In the genomic region with DNA sequence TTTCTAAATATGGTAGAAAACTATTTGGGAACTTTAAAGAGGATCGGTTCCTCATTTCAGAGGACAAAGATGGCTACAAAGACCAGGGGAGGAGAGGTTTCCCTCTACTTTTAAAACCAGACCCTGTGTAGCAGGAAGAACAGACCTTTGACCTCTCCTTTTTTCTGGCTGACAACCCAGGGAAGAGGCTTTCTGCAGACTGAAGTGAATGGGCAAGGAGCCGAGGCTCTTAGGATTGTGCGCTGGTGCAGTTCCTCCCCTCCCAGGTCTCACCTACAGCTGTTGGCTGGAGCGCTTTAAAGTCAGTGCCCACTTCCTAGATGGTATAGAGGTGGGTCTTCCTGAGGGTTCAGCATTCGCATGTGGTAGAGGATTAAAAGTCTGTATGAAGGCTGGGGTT, we compare ENCODE assay signal across 14 mouse cellular contexts. TPM values are rescaled to one million over a fixed set of nuclear protein-coding genes. Genes with fewer than 3 reads are reported as not detected.
DNase-seq lines count a peak whose midpoint lies in the region; ATAC-seq and TF ChIP-seq lines count a peak whose summit lies in the region.
"Had no signal": no experiment of that assay in that cellular context is flagged by ENCODE, and none has a peak within 500 bp of the region (broad histone marks: within the 10 kb centered on the region; RNA-seq: fewer than 3 reads in every experiment).

No protein-coding gene starts in this region.

- peaks cover 74% of the 10 kb centered on the region for H3K27me3 ChIP-seq in hindbrain, embryonic 13.5 days
- H3K27me3 ChIP-seq in hindbrain, embryonic 16.5 days (replicated peaks; ENCODE audit: control insufficient read depth, insufficient read depth, low read length) = peaks cover 26% of the 10 kb centered on the region
- peaks cover 86% of the 10 kb centered on the region for H3K27me3 ChIP-seq in midbrain, embryonic 10.5 days (ENCODE audit: low read depth, poor library complexity, severe bottlenecking)
- H3K27me3 ChIP-seq in midbrain, embryonic 11.5 days (ENCODE audit: control insufficient read depth, insufficient read depth, low read length) = peaks cover 54% of the 10 kb centered on the region
- H3K27me3 ChIP-seq in limb, embryonic 14.5 days (ENCODE audit: control insufficient read depth, insufficient read depth, low read length) = peaks cover 58% of the 10 kb centered on the region
- H3K27me3 ChIP-seq in neural tube, embryonic 15.5 days (replicated peaks) = peaks cover 67% of the 10 kb centered on the region

- peak overlapping the region; percentile 62; the same call in 1 of the 2 replicates for H3K9ac ChIP-seq in hindbrain, embryonic 13.5 days
- no peak overlapping the region for H3K9ac ChIP-seq in hindbrain, embryonic 16.5 days (ENCODE audit: low read depth, low read length)
- no peak overlapping the region for H3K9ac ChIP-seq in midbrain, embryonic 11.5 days (ENCODE audit: low read length)
- no peak overlapping the region for H3K9ac ChIP-seq in limb, embryonic 14.5 days (ENCODE audit: low read depth, low read length, severe bottlenecking)
- H3K9ac ChIP-seq in neural tube, embryonic 15.5 days (replicated peaks) = no peak overlapping the region
- H3K9ac ChIP-seq: liver, embryonic 13.5 days had no signal

- 50% methylated on average over 5 of the region's 5 CpGs for WGBS in hindbrain, embryonic 13.5 days
- 54% methylated on average over 5 of the region's 5 CpGs for WGBS in hindbrain, embryonic 16.5 days
- WGBS in midbrain, embryonic 10.5 days = 32% methylated on average over 5 of the region's 5 CpGs
- WGBS in midbrain, embryonic 11.5 days = 39% methylated on average over 5 of the region's 5 CpGs
- WGBS in limb, embryonic 14.5 days = 51% methylated on average over 5 of the region's 5 CpGs
- 59% methylated on average over 5 of the region's 5 CpGs for WGBS in neural tube, embryonic 15.5 days

- H3K27ac ChIP-seq in hindbrain, embryonic 13.5 days = no peak overlapping the region
- no peak overlapping the region for H3K27ac ChIP-seq in hindbrain, embryonic 16.5 days (ENCODE audit: low read depth, low read length)
- no peak overlapping the region for H3K27ac ChIP-seq in midbrain, embryonic 10.5 days (replicated peaks)
- no peak overlapping the region for H3K27ac ChIP-seq in midbrain, embryonic 11.5 days (ENCODE audit: low read depth, low read length)
- H3K27ac ChIP-seq in limb, embryonic 14.5 days (replicated peaks; ENCODE audit: low read depth, low read length) = no peak overlapping the region
- H3K27ac ChIP-seq in neural tube, embryonic 15.5 days (replicated peaks) = no peak overlapping the region
- H3K27ac ChIP-seq: heart, embryonic 15.5 days; kidney, postnatal 0 days; left cerebral cortex, adult 2 months; liver, embryonic 13.5 days had no signal

- H3K36me3 ChIP-seq in hindbrain, embryonic 13.5 days = peaks cover 3% of the 10 kb centered on the region
- no peaks in the 10 kb centered on the region for H3K36me3 ChIP-seq in hindbrain, embryonic 16.5 days (ENCODE audit: control insufficient read depth, insufficient read depth, low read length)
- peaks cover 14% of the 10 kb centered on the region for H3K36me3 ChIP-seq in midbrain, embryonic 10.5 days
- H3K36me3 ChIP-seq in midbrain, embryonic 11.5 days (ENCODE audit: control insufficient read depth, insufficient read depth, low read length) = no peaks in the 10 kb centered on the region; the same call in 1 of the 2 replicates
- no peaks in the 10 kb centered on the region for H3K36me3 ChIP-seq in limb, embryonic 14.5 days (ENCODE audit: control insufficient read depth, insufficient read depth, low read length)
- H3K36me3 ChIP-seq in neural tube, embryonic 15.5 days = no peaks in the 10 kb centered on the region
- H3K36me3 ChIP-seq: heart, embryonic 15.5 days; liver, embryonic 13.5 days had no signal

- H3K4me1 ChIP-seq in hindbrain, embryonic 13.5 days (replicated peaks) = peaks cover 42% of the 10 kb centered on the region
- peaks cover 21% of the 10 kb centered on the region for H3K4me1 ChIP-seq in hindbrain, embryonic 16.5 days (ENCODE audit: control insufficient read depth, insufficient read depth, low read depth, low read length)
- peaks cover 30% of the 10 kb centered on the region for H3K4me1 ChIP-seq in midbrain, embryonic 10.5 days
- peaks cover 22% of the 10 kb centered on the region for H3K4me1 ChIP-seq in midbrain, embryonic 11.5 days (ENCODE audit: control insufficient read depth, insufficient read depth, low read length)
- peaks cover 12% of the 10 kb centered on the region; the same call in 1 of the 2 replicates for H3K4me1 ChIP-seq in limb, embryonic 14.5 days (ENCODE audit: control insufficient read depth, insufficient read depth, low read length)
- peaks cover 35% of the 10 kb centered on the region for H3K4me1 ChIP-seq in neural tube, embryonic 15.5 days

- ATAC-seq in hindbrain, embryonic 13.5 days (ENCODE audit: low FRiP score) = no peak
- no peak for ATAC-seq in hindbrain, embryonic 16.5 days
- no peak for ATAC-seq in midbrain, embryonic 11.5 days (ENCODE audit: low FRiP score)
- no peak for ATAC-seq in limb, embryonic 14.5 days (ENCODE audit: low FRiP score, low read depth)
- no peak for ATAC-seq in neural tube, embryonic 15.5 days (ENCODE audit: low FRiP score)

- peak overlapping the region; percentile 61 for H3K4me2 ChIP-seq in hindbrain, embryonic 13.5 days
- no peak overlapping the region; the same call in 1 of the 2 replicates for H3K4me2 ChIP-seq in hindbrain, embryonic 16.5 days (ENCODE audit: low read length)
- no peak overlapping the region; the same call in 1 of the 2 replicates for H3K4me2 ChIP-seq in midbrain, embryonic 11.5 days
- H3K4me2 ChIP-seq in limb, embryonic 14.5 days (replicated peaks; ENCODE audit: low read depth, low read length, severe bottlenecking) = no peak overlapping the region
- peak overlapping the region; percentile 60 for H3K4me2 ChIP-seq in neural tube, embryonic 15.5 days

- no peaks in the 10 kb centered on the region for H3K9me3 ChIP-seq in hindbrain, embryonic 13.5 days
- H3K9me3 ChIP-seq in hindbrain, embryonic 16.5 days (ENCODE audit: control insufficient read depth, low read length) = no peaks in the 10 kb centered on the region
- no peaks in the 10 kb centered on the region for H3K9me3 ChIP-seq in midbrain, embryonic 10.5 days (replicated peaks)
- H3K9me3 ChIP-seq in midbrain, embryonic 11.5 days (ENCODE audit: control insufficient read depth, low read length) = no peaks in the 10 kb centered on the region
- H3K9me3 ChIP-seq in limb, embryonic 14.5 days (ENCODE audit: control insufficient read depth, low read length) = no peaks in the 10 kb centered on the region
- no peaks in the 10 kb centered on the region for H3K9me3 ChIP-seq in neural tube, embryonic 15.5 days (replicated peaks)
- H3K9me3 ChIP-seq: heart, embryonic 15.5 days; liver, embryonic 13.5 days had no signal

- no peak for DNase-seq in midbrain, embryonic 10.5 days (ENCODE audit: low spot score)
- no peak for DNase-seq in midbrain, embryonic 11.5 days (ENCODE audit: low spot score, missing footprints)
- no peak for DNase-seq in limb, embryonic 14.5 days (ENCODE audit: low spot score)
- DNase-seq in right cerebral cortex, postnatal 14 days = no peak
- DNase-seq: cerebellum, adult 9-10 months; gastrocnemius, postnatal 25 days; liver, embryonic 13.5 days; lung, postnatal 36 days had no signal

- peak overlapping the region; percentile 37; the same call in 1 of the 2 replicates for H3K4me3 ChIP-seq in hindbrain, embryonic 13.5 days
- H3K4me3 ChIP-seq in hindbrain, embryonic 16.5 days (ENCODE audit: low read length) = no peak overlapping the region
- H3K4me3 ChIP-seq in midbrain, embryonic 10.5 days = peak overlapping the region; percentile 51; the same call in 1 of the 2 replicates
- no peak overlapping the region for H3K4me3 ChIP-seq in midbrain, embryonic 11.5 days (ENCODE audit: low read depth, low read length)
- H3K4me3 ChIP-seq in limb, embryonic 14.5 days (replicated peaks; ENCODE audit: low read length) = 0 out of 2 replicates have a peak overlapping the region, but pooled peaks have one; percentile 30
- peak overlapping the region; percentile 37; the same call in 1 of the 2 replicates for H3K4me3 ChIP-seq in neural tube, embryonic 15.5 days (replicated peaks)
- H3K4me3 ChIP-seq: left cerebral cortex, adult 2 months had no signal

- no peak for TF ChIP-seq POLR2A in limb, embryonic 14.5 days (IDR thresholded peaks at IDR 0.05; ENCODE audit: borderline replicate concordance, extremely low read depth, insufficient read depth, insufficient read length)

RNA-seq across cellular contexts. Expression of a gene that starts 5.8 kb away (rescaled TPM):
- polyA plus RNA-seq in hindbrain, embryonic 13.5 days (2015; fragmentation: Nextera tagmentation; extraction: Ambion mirVana) = 7.0 TPM in 2 replicates
- 18.4 and 19.5 TPM in 2 replicates for polyA plus RNA-seq in hindbrain, embryonic 16.5 days (2015; fragmentation: Nextera tagmentation; extraction: Ambion mirVana)
- 7.3 and 9.2 TPM in 2 replicates for polyA plus RNA-seq in midbrain, embryonic 10.5 days (2016; fragmentation: Nextera tagmentation; extraction: Ambion mirVana)
- 6.9 and 7.6 TPM in 2 replicates for polyA plus RNA-seq in midbrain, embryonic 11.5 days (2014; fragmentation: Nextera tagmentation; extraction: Ambion mirVana)
- polyA plus RNA-seq in limb, embryonic 14.5 days (2012; rRNA removed) = 5.4 and 5.5 TPM in 2 replicates
- polyA plus RNA-seq in limb, embryonic 14.5 days (2014; fragmentation: Nextera tagmentation; extraction: Ambion mirVana) = 4.7 and 5.9 TPM in 2 replicates
- polyA plus RNA-seq in neural tube, embryonic 15.5 days (2015; fragmentation: Nextera tagmentation; extraction: Ambion mirVana) = 7.8 and 8.3 TPM in 2 replicates

RNA-seq across cellular contexts. Expression of a gene that starts 20.1 kb away (rescaled TPM):
- polyA plus RNA-seq in hindbrain, embryonic 13.5 days (2015; fragmentation: Nextera tagmentation; extraction: Ambion mirVana) = 9.8 and 17.9 TPM in 2 replicates
- polyA plus RNA-seq in hindbrain, embryonic 16.5 days (2015; fragmentation: Nextera tagmentation; extraction: Ambion mirVana) = 17.9 and 21.7 TPM in 2 replicates
- 3.4 and 4.2 TPM in 2 replicates for polyA plus RNA-seq in midbrain, embryonic 10.5 days (2016; fragmentation: Nextera tagmentation; extraction: Ambion mirVana)
- polyA plus RNA-seq in midbrain, embryonic 11.5 days (2014; fragmentation: Nextera tagmentation; extraction: Ambion mirVana) = 3.6 and 4.6 TPM in 2 replicates
- 0.76 and 0.78 TPM in 2 replicates for polyA plus RNA-seq in limb, embryonic 14.5 days (2012; rRNA removed)
- 0.44 and 0.50 TPM in 2 replicates for polyA plus RNA-seq in limb, embryonic 14.5 days (2014; fragmentation: Nextera tagmentation; extraction: Ambion mirVana)
- polyA plus RNA-seq in neural tube, embryonic 15.5 days (2015; fragmentation: Nextera tagmentation; extraction: Ambion mirVana) = 8.6 and 10.1 TPM in 2 replicates
- polyA plus RNA-seq: liver, embryonic 13.5 days had no signal

RNA-seq across cellular contexts. Expression of a gene that starts 32.1 kb away (rescaled TPM):
- 58.0 and 60.4 TPM in 2 replicates for polyA plus RNA-seq in hindbrain, embryonic 13.5 days (2015; fragmentation: Nextera tagmentation; extraction: Ambion mirVana)
- polyA plus RNA-seq in hindbrain, embryonic 16.5 days (2015; fragmentation: Nextera tagmentation; extraction: Ambion mirVana) = 74.1 and 76.8 TPM in 2 replicates
- polyA plus RNA-seq in midbrain, embryonic 10.5 days (2016; fragmentation: Nextera tagmentation; extraction: Ambion mirVana) = 63.3 and 65.6 TPM in 2 replicates
- polyA plus RNA-seq in midbrain, embryonic 11.5 days (2014; fragmentation: Nextera tagmentation; extraction: Ambion mirVana) = 70.2 and 70.3 TPM in 2 replicates
- 19.1 and 32.6 TPM in 2 replicates for polyA plus RNA-seq in limb, embryonic 14.5 days (2012; rRNA removed)
- 47.7 and 52.8 TPM in 2 replicates for polyA plus RNA-seq in limb, embryonic 14.5 days (2014; fragmentation: Nextera tagmentation; extraction: Ambion mirVana)
- 62.8 and 71.6 TPM in 2 replicates for polyA plus RNA-seq in neural tube, embryonic 15.5 days (2015; fragmentation: Nextera tagmentation; extraction: Ambion mirVana)

RNA-seq across cellular contexts. Expression of a gene that starts 32.4 kb away (rescaled TPM):
- 4.6 and 5.1 TPM in 2 replicates for polyA plus RNA-seq in hindbrain, embryonic 13.5 days (2015; fragmentation: Nextera tagmentation; extraction: Ambion mirVana)
- 2.4 and 2.8 TPM in 2 replicates for polyA plus RNA-seq in hindbrain, embryonic 16.5 days (2015; fragmentation: Nextera tagmentation; extraction: Ambion mirVana)
- 13.5 and 15.1 TPM in 2 replicates for polyA plus RNA-seq in midbrain, embryonic 10.5 days (2016; fragmentation: Nextera tagmentation; extraction: Ambion mirVana)
- 9.6 and 9.9 TPM in 2 replicates for polyA plus RNA-seq in midbrain, embryonic 11.5 days (2014; fragmentation: Nextera tagmentation; extraction: Ambion mirVana)
- polyA plus RNA-seq in limb, embryonic 14.5 days (2012; rRNA removed) = 7.0 and 7.2 TPM in 2 replicates
- 4.3 and 4.6 TPM in 2 replicates for polyA plus RNA-seq in limb, embryonic 14.5 days (2014; fragmentation: Nextera tagmentation; extraction: Ambion mirVana)
- polyA plus RNA-seq in neural tube, embryonic 15.5 days (2015; fragmentation: Nextera tagmentation; extraction: Ambion mirVana) = 2.4 and 3.0 TPM in 2 replicates

Comparison
In these comparisons a context has a peak if more than half of its experiments do, and no peak if none do; other contexts are left out.
1. H3K4me2 ChIP-seq: peak in hindbrain, embryonic 13.5 days (single experiment) and neural tube, embryonic 15.5 days (single experiment); none in hindbrain, embryonic 16.5 days (single experiment), midbrain, embryonic 11.5 days (single experiment) and limb, embryonic 14.5 days (single experiment).
2. H3K4me3 ChIP-seq: peak in hindbrain, embryonic 13.5 days (single experiment), midbrain, embryonic 10.5 days (single experiment), limb, embryonic 14.5 days (single experiment) and neural tube, embryonic 15.5 days (single experiment); none in hindbrain, embryonic 16.5 days (single experiment) and midbrain, embryonic 11.5 days (single experiment).